Mouse (Mus musculus): ENCODE results near the gene 2210017I01Rik.

The 2210017I01Rik gene

GRCm38 (mm10) chr3:92572514-92573155, 34.7 kb downstream of the 2210017I01Rik start:
- in situ Hi-C loops (cut with MboI; ENCODE audit: unreplicated experiment in 2 of 2), result no loop called here

- in situ Hi-C loops (cut with MboI; ENCODE audit: unreplicated experiment in 2 of 2), result no loop called here
Observed at GRCm38 (mm10) chr3:92568752-92569151, 38.5 kb downstream of the 2210017I01Rik start.

- in situ Hi-C loops (cut with MboI; ENCODE audit: unreplicated experiment in 2 of 2), result no loop called here
Observed at GRCm38 (mm10) chr3:92565418-92565817, 41.9 kb downstream of the 2210017I01Rik start.

Data from v-Abl transformed pro-B cells (cell line).